Mouse (Mus musculus): ENCODE results near the gene Akr1c20. TPM values are rescaled to one million over a fixed set of nuclear protein-coding genes. Genes with fewer than 3 reads are reported as not detected.

Gene Akr1c20
- total RNA-seq (2022): not detected

DNA sequence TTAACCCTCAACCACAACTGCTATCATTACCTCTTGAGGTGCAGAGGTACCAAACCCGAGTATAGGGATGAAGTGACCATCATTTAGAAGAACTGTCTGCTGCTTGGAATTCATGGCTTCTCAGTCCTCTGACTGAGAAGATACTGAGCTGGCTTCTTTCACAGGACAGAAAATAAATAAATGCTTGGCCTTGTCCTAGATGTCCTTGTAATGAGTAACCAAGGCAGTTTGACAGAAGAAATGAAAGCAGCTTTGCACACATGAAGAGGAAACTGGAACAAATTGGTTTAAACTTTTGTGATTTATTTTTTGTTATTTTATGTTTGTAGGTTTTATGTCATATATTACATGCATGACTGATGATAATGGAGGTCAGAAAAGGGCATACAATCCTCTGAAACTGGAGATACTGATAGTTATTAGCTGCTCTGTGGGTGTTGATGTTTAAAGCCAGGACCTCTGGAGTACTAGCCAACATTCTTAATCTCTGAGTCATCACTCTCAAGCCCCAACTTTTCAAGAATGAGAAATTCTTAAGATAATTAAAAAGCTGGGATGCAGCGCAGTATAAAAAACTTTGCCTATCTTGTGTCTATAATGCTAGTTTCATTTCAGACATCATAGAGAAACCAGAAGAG lies at the start of gene Akr1c20:
Gene Akr1c20 (minus strand): TSS at position 145 of the 638 bp plus-strand sequence.
- no peak for DNase-seq (ENCODE audit: low spot score in 2 of 2)

GRCm38 (mm10) chr13:4565996-4566395 lies 42.9 kb upstream of the Akr1c20 start:
- DNase-seq (ENCODE audit: low spot score in 2 of 2): no peak

DNA sequence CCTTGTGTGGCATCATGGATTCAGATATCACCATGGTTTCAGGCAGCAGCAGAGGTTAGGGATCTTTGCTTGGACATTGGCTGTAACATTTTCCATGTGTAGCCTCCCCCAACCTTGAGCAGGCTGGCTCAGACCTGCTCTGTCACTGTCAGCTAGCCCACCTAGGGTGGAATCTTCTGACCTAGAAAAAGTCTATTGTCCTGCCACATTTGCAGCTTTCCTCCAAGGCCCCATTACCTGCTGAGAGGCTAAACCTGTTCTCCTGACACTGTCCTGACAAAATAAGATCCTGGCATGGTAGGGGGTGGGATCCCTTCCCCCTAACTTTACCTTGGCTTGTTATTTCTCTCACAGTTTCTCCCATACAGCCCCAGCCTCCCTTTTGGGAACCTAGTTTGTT lies 37.4 kb upstream of the Akr1c20 start:
- no peak for DNase-seq (ENCODE audit: low spot score in 2 of 2)

DNA sequence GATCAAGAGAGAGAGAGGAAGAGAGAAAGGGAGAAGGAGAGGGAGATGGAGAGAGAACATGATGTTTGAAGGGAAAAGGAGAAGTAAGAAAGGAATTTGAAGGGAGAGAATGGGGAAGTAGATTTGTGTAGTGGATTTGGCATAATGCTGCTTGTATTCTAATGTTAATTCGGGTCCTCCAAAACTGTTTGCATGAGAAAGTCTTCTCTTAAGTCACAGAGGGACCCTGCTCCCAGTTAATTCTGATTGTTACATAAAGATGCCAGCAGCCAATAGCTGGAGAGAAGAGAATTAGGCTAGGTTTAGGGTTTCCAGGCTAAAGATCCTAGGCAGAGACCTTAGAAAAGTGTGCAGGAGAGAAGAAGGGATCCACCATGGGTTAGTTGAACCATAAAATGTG lies 36.0 kb upstream of the Akr1c20 start:
- DNase-seq (ENCODE audit: low spot score in 2 of 2): no peak

DNA sequence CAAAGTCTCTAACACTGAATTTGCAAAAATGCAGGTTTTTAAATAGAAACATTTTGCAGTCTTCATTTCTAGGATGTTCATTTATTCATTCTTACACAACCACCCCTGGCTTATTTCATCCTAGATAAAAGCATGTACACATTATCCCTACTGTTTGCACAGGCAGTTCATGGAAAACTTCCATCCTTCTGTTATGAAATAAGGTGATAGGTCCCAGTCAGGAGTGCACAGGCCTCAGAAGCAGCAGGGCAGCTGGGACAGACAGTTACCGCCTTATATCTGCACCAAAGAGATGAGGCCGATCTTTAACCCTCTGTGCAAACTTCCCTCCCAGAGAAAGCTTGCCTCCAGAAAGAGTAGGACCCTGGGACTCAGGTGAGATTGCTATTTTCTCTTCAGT lies 8.3 kb downstream of the Akr1c20 start:
- no peak for DNase-seq (ENCODE audit: low spot score in 2 of 2)

DNA sequence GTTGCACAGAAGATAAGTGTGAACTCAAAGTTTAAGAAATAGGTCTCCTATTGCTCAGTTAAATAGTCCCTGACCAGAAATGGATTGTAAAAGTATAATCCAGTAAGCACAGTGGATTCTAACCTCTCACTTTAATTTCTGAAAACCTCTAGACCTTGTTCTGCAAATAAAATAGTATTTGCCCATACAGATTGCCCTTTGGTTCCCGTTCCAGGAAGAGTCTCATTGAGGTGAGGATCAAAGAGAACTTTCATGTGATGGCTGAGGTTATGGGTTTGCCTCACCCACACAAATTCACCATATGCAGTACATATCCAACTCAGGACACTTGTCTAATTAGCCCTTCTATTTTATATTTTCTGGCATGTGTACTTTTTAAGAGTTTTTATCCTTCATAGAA lies 55.2 kb downstream of the Akr1c20 start:
- no peak for DNase-seq (ENCODE audit: low spot score in 2 of 2)

GRCm38 (mm10) chr13:4465641-4466040 lies 57.5 kb downstream of the Akr1c20 start:
- no peak for DNase-seq (ENCODE audit: low spot score in 2 of 2)

Other genes with a start within 250 kb of the Akr1c20 start
- not detected for gene Akr1c12, start 243.9 kb downstream of the Akr1c20 start, total RNA-seq (2022)
- under 1 TPM in 1 of 4 experiments, not detected in 3; 0.46 TPM for gene Akr1c6, start 89.0 kb downstream of the Akr1c20 start, total RNA-seq (2022)
- not detected for gene Akr1c21, start 50.7 kb upstream of the Akr1c20 start, total RNA-seq (2022)
- gene Akr1e1, start 85.8 kb upstream of the Akr1c20 start, total RNA-seq (2022): 10 to 100 TPM; 12.5 to 17.2 (median 14.0) TPM